Mouse (Mus musculus): ENCODE data around the gene Gm49661. TPM values are rescaled to one million over a fixed set of nuclear protein-coding genes. Genes with fewer than 3 reads are reported as not detected.

Gene Gm49661
- total and polyA plus RNA-seq, 3 experiments: not detected

GRCm38 (mm10) chr8:85007686-85008085 is 38.5 kb upstream of the Gm49661 start:
- Histone ChIP-seq H3K9me3 (replicated peaks) (peaks cover 3% of the 10 kb centered on the region), H3K36me3 (replicated peaks) (peaks cover 3% of the 10 kb centered on the region), H3K27me3 (ENCODE audit: insufficient read depth, low read length) (peaks cover 37% of the 10 kb centered on the region), H3K4me3 (ENCODE audit: low read depth, low read length) (no peak overlapping the region), H3K4me1 (ENCODE audit: insufficient read depth, low read depth, low read length) (no peaks in the 10 kb centered on the region; the same call in 1 of the 2 replicates)
- DNase-seq (ENCODE audit: low spot score) (no peak), ATAC-seq (ENCODE audit: extremely low read depth, insufficient number of reproducible peaks, low FRiP score, poor library complexity, severe bottlenecking) (no peak)
- no peak for TF ChIP-seq CTCF (IDR thresholded peaks at IDR 0.05; ENCODE audit: low read depth, low read length)
- TF ChIP-seq TAL1 (conservative IDR thresholded peaks at IDR 0.05; ENCODE audit: low read depth, low read length): no peak
- TF ChIP-seq GATA1 (IDR thresholded peaks at IDR 0.05; ENCODE audit: borderline replicate concordance, low read length): no peak
- TF ChIP-seq POLR2AphosphoS5 (IDR thresholded peaks at IDR 0.05; ENCODE audit: insufficient replicate concordance, low read depth, low read length): no peak
- TF ChIP-seq GATA2 (IDR thresholded peaks at IDR 0.05; ENCODE audit: borderline replicate concordance, low read depth, low read length): no peak

- Histone ChIP-seq H3K36me3 (replicated peaks) (peaks cover 67% of the 10 kb centered on the region), H3K4me1 (ENCODE audit: insufficient read depth, low read depth, low read length) (peaks cover 17% of the 10 kb centered on the region), H3K27me3 (ENCODE audit: insufficient read depth, low read length) (no peaks in the 10 kb centered on the region), H3K4me3 (ENCODE audit: low read depth, low read length) (peak overlapping the region; percentile 36; the same call in 1 of the 2 replicates), H3K9me3 (replicated peaks) (no peaks in the 10 kb centered on the region)
- peak; percentile 78 for DNase-seq (ENCODE audit: low spot score)
- ATAC-seq (ENCODE audit: extremely low read depth, insufficient number of reproducible peaks, low FRiP score, poor library complexity, severe bottlenecking): peak; percentile 68
- peak; percentile 77 for TF ChIP-seq CTCF (IDR thresholded peaks at IDR 0.05; ENCODE audit: low read depth, low read length)
- no peak for TF ChIP-seq GATA2 (IDR thresholded peaks at IDR 0.05; ENCODE audit: borderline replicate concordance, low read depth, low read length)
- no peak for TF ChIP-seq TAL1 (conservative IDR thresholded peaks at IDR 0.05; ENCODE audit: low read depth, low read length)
- TF ChIP-seq GATA1 (IDR thresholded peaks at IDR 0.05; ENCODE audit: borderline replicate concordance, low read length): no peak
Observed at GRCm38 (mm10) chr8:84997649-84998295, 28.5 kb upstream of the Gm49661 start.

- TF ChIP-seq CTCF (IDR thresholded peaks at IDR 0.05; ENCODE audit: low read depth, low read length) (no peak), GATA2 (IDR thresholded peaks at IDR 0.05; ENCODE audit: borderline replicate concordance, low read depth, low read length) (no peak), GATA1 (IDR thresholded peaks at IDR 0.05; ENCODE audit: borderline replicate concordance, low read length) (no peak), TAL1 (conservative IDR thresholded peaks at IDR 0.05; ENCODE audit: low read depth, low read length) (no peak), POLR2AphosphoS5 (IDR thresholded peaks at IDR 0.05; ENCODE audit: insufficient replicate concordance, low read depth, low read length) (no peak)
- H3K4me3 ChIP-seq (ENCODE audit: low read depth, low read length): no peak overlapping the region
- ATAC-seq (ENCODE audit: extremely low read depth, insufficient number of reproducible peaks, low FRiP score, poor library complexity, severe bottlenecking) (no peak), DNase-seq (ENCODE audit: low spot score) (no peak)
- H3K4me1 ChIP-seq (ENCODE audit: insufficient read depth, low read depth, low read length): peaks cover 17% of the 10 kb centered on the region
- no peaks in the 10 kb centered on the region for H3K27me3 ChIP-seq (ENCODE audit: insufficient read depth, low read length)
- H3K9me3 ChIP-seq (replicated peaks): no peaks in the 10 kb centered on the region
- peaks cover 59% of the 10 kb centered on the region for H3K36me3 ChIP-seq (replicated peaks)
Observed at GRCm38 (mm10) chr8:84996978-84997377, 27.7 kb upstream of the Gm49661 start.

- H3K4me3 ChIP-seq (ENCODE audit: low read depth, low read length): no peak overlapping the region
- H3K9me3 ChIP-seq (replicated peaks): no peaks in the 10 kb centered on the region
- H3K36me3 ChIP-seq (replicated peaks): peaks cover 49% of the 10 kb centered on the region
- H3K4me1 ChIP-seq (ENCODE audit: insufficient read depth, low read depth, low read length): peaks cover 27% of the 10 kb centered on the region
- TF ChIP-seq TAL1 (conservative IDR thresholded peaks at IDR 0.05; ENCODE audit: low read depth, low read length) (no peak), CTCF (IDR thresholded peaks at IDR 0.05; ENCODE audit: low read depth, low read length) (no peak), GATA2 (IDR thresholded peaks at IDR 0.05; ENCODE audit: borderline replicate concordance, low read depth, low read length) (no peak), POLR2AphosphoS5 (IDR thresholded peaks at IDR 0.05; ENCODE audit: insufficient replicate concordance, low read depth, low read length) (no peak), GATA1 (IDR thresholded peaks at IDR 0.05; ENCODE audit: borderline replicate concordance, low read length) (no peak)
- no peaks in the 10 kb centered on the region for H3K27me3 ChIP-seq (ENCODE audit: insufficient read depth, low read length)
- no peak for DNase-seq (ENCODE audit: low spot score)
- ATAC-seq (ENCODE audit: extremely low read depth, insufficient number of reproducible peaks, low FRiP score, poor library complexity, severe bottlenecking): no peak
Observed at GRCm38 (mm10) chr8:84995680-84996079, 26.4 kb upstream of the Gm49661 start.

GRCm38 (mm10) chr8:84994375-84994774 is 25.1 kb upstream of the Gm49661 start:
- no peaks in the 10 kb centered on the region for H3K9me3 ChIP-seq (replicated peaks)
- no peak for ATAC-seq (ENCODE audit: extremely low read depth, insufficient number of reproducible peaks, low FRiP score, poor library complexity, severe bottlenecking)
- no peak for TF ChIP-seq CTCF (IDR thresholded peaks at IDR 0.05; ENCODE audit: low read depth, low read length)
- no peak for TF ChIP-seq TAL1 (conservative IDR thresholded peaks at IDR 0.05; ENCODE audit: low read depth, low read length)
- TF ChIP-seq POLR2AphosphoS5 (IDR thresholded peaks at IDR 0.05; ENCODE audit: insufficient replicate concordance, low read depth, low read length): no peak
- no peak for TF ChIP-seq GATA2 (IDR thresholded peaks at IDR 0.05; ENCODE audit: borderline replicate concordance, low read depth, low read length)
- TF ChIP-seq GATA1 (IDR thresholded peaks at IDR 0.05; ENCODE audit: borderline replicate concordance, low read length): no peak
- peaks cover 30% of the 10 kb centered on the region for H3K4me1 ChIP-seq (ENCODE audit: insufficient read depth, low read depth, low read length)
- no peak overlapping the region for H3K4me3 ChIP-seq (ENCODE audit: low read depth, low read length)
- no peak for DNase-seq (ENCODE audit: low spot score)
- H3K36me3 ChIP-seq (replicated peaks): peaks cover 49% of the 10 kb centered on the region
- no peaks in the 10 kb centered on the region for H3K27me3 ChIP-seq (ENCODE audit: insufficient read depth, low read length)

- Histone ChIP-seq H3K4me1 (ENCODE audit: insufficient read depth, low read depth, low read length) (peaks cover 46% of the 10 kb centered on the region), H3K4me3 (ENCODE audit: low read depth, low read length) (peak overlapping the region; percentile 79), H3K9me3 (replicated peaks) (no peaks in the 10 kb centered on the region), H3K36me3 (replicated peaks) (peaks cover 25% of the 10 kb centered on the region), H3K27me3 (ENCODE audit: insufficient read depth, low read length) (no peaks in the 10 kb centered on the region)
- TF ChIP-seq CTCF (IDR thresholded peaks at IDR 0.05; ENCODE audit: low read depth, low read length) (no peak), GATA2 (IDR thresholded peaks at IDR 0.05; ENCODE audit: borderline replicate concordance, low read depth, low read length) (no peak), GATA1 (IDR thresholded peaks at IDR 0.05; ENCODE audit: borderline replicate concordance, low read length) (no peak), POLR2AphosphoS5 (IDR thresholded peaks at IDR 0.05; ENCODE audit: insufficient replicate concordance, low read depth, low read length) (no peak), TAL1 (conservative IDR thresholded peaks at IDR 0.05; ENCODE audit: low read depth, low read length) (no peak)
- DNase-seq (ENCODE audit: low spot score): no peak
- ATAC-seq (ENCODE audit: extremely low read depth, insufficient number of reproducible peaks, low FRiP score, poor library complexity, severe bottlenecking): no peak
Observed at GRCm38 (mm10) chr8:84990836-84991235, 21.6 kb upstream of the Gm49661 start.

Measured in G1E (cell line).